Mouse (Mus musculus) mouse trophoblast stem cell (cell line): ENCODE data around the gene Ankrd52.

Experiments used
- in situ Hi-C, 2 experiments: fragments of 300-500 bp; cut with MseI, MboI; formaldehyde crosslinking; loops; 2 replicates in 1 of 2; 3 replicates in 1 of 2; pipeline ENCODE4 v1.15.1; 2025

The Ankrd52 gene

GRCm38 (mm10) chr10:128400338-128400737 lies 23.4 kb downstream of the Ankrd52 start:
- in situ Hi-C loops = no loop called here

GRCm38 (mm10) chr10:128401056-128401455 lies 24.1 kb downstream of the Ankrd52 start, which contains the start of gene Slc39a5:
Gene Slc39a5 (minus strand): TSS chr10:128401229.
- in situ Hi-C loops = no loop called here

- in situ Hi-C loops = no loop called here
Observed at GRCm38 (mm10) chr10:128401638-128402037, 24.7 kb downstream of the Ankrd52 start.

- in situ Hi-C loops = no loop called here
Observed at GRCm38 (mm10) chr10:128403931-128404330, 27.0 kb downstream of the Ankrd52 start.

- in situ Hi-C loops = no loop called here
Observed at GRCm38 (mm10) chr10:128408591-128409535, 31.9 kb downstream of the Ankrd52 start.

- in situ Hi-C loops = no loop called here
Observed at GRCm38 (mm10) chr10:128409692-128410559, 33.0 kb downstream of the Ankrd52 start.

- in situ Hi-C loops = no loop called here
Observed at GRCm38 (mm10) chr10:128410560-128410845, 33.6 kb downstream of the Ankrd52 start.

GRCm38 (mm10) chr10:128411211-128412054 lies 34.5 kb downstream of the Ankrd52 start, which contains the start of the genes Nabp2 and Rnf41:
Gene Nabp2 (minus strand): TSS chr10:128411492.
Gene Rnf41 (plus strand): TSS chr10:128411657.
- in situ Hi-C loops = no loop called here

- in situ Hi-C loops = no loop called here
Observed at GRCm38 (mm10) chr10:128412055-128412381, 35.1 kb downstream of the Ankrd52 start.

GRCm38 (mm10) chr10:128412558-128412957 lies 35.6 kb downstream of the Ankrd52 start:
- in situ Hi-C loops = no loop called here

GRCm38 (mm10) chr10:128413076-128413475 lies 36.2 kb downstream of the Ankrd52 start:
- in situ Hi-C loops = no loop called here

- in situ Hi-C loops = no loop called here
Observed at GRCm38 (mm10) chr10:128414848-128415247, 37.9 kb downstream of the Ankrd52 start.

GRCm38 (mm10) chr10:128422426-128422825 lies 45.5 kb downstream of the Ankrd52 start:
- in situ Hi-C loops = no loop called here

- in situ Hi-C loops = no loop called here
Observed at GRCm38 (mm10) chr10:128424604-128425003, 47.7 kb downstream of the Ankrd52 start.

- in situ Hi-C loops = no loop called here
Observed at GRCm38 (mm10) chr10:128425260-128425659, 48.3 kb downstream of the Ankrd52 start.

- in situ Hi-C loops = no loop called here
Observed at GRCm38 (mm10) chr10:128429052-128429451, 52.1 kb downstream of the Ankrd52 start.

GRCm38 (mm10) chr10:128429454-128429853 lies 52.5 kb downstream of the Ankrd52 start:
- in situ Hi-C loops = no loop called here

- in situ Hi-C loops = no loop called here
Observed at GRCm38 (mm10) chr10:128433417-128433816, 56.5 kb downstream of the Ankrd52 start.

- in situ Hi-C loops = no loop called here
Observed at GRCm38 (mm10) chr10:128434681-128435080, 57.8 kb downstream of the Ankrd52 start.

- in situ Hi-C loops = no loop called here
Observed at GRCm38 (mm10) chr10:128435186-128435823, 58.4 kb downstream of the Ankrd52 start.

GRCm38 (mm10) chr10:128435873-128436272 lies 59.0 kb downstream of the Ankrd52 start:
- in situ Hi-C loops = no loop called here
